Mouse (Mus musculus) heart, adult 2 months (tissue): ENCODE data around the gene Snd1.

Source experiments
- CTCF ChIP-seq: fragments of 200-600 bp; IDR thresholded peaks from 2 replicates; pipeline ENCODE4 v1.8.1; 2022; ENCODE audit warnings: antibody characterized with exemption, mild to moderate bottlenecking, moderate library complexity
- EP300 ChIP-seq: fragments of 200-500 bp; IDR thresholded peaks from 2 replicates; pipeline ENCODE4 v1.6.1; 2011; ENCODE audit warnings: low read depth, low read length, control low read depth; ENCODE audit not compliant: insufficient read depth
- POLR2A ChIP-seq: fragments of 200-500 bp; IDR thresholded peaks from 2 replicates; pipeline ENCODE4 v1.6.1; 2011; ENCODE audit warnings: mild to moderate bottlenecking, low read depth, low read length, control low read depth; ENCODE audit not compliant: insufficient read depth

GRCm38 (mm10) chr6:28656511-28656910, 181.6 kb downstream of the Snd1 start:
- TF ChIP-seq POLR2A (no peak), CTCF (no peak), EP300 (no peak)
